Mouse (Mus musculus): ENCODE measurements around the gene Gpr68.
A peak's percentile ranks its signal among the peaks of the same experiment; 100 is the strongest.

The Gpr68 gene

GRCm38 (mm10) chr12:100868049-100868622, 39.9 kb downstream of the Gpr68 start:
- DNase-seq = no peak

- DNase-seq = no peak
Measured at GRCm38 (mm10) chr12:100867097-100867496, 40.9 kb downstream of the Gpr68 start.

DNA sequence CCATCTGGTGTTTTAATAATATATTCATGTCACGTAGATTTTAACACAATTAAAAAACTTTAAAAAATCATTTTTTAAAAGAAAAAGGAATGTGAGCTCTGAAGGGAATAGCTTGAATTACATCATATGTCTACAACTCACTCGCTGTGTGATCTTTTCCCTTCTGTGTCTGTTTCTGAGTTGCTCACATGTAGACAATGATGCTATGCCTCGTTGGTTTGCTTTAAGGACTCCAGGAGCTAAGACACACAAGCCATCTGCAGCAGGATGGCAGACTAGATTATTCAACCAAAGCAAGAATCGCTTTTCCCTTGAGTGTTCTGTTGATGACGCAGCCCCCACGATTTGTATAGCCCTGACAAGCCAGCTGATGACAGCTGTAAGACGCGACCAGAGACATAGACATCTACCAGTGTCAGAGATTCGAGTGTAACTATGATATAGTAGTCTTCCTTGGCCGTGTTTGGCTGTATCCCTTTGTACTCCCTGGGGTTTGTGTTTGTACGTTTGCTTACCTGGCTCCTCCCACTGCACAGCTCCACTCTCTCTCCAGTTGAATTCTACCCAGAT, 42.4 kb downstream of the Gpr68 start:
- no peak for DNase-seq

DNA sequence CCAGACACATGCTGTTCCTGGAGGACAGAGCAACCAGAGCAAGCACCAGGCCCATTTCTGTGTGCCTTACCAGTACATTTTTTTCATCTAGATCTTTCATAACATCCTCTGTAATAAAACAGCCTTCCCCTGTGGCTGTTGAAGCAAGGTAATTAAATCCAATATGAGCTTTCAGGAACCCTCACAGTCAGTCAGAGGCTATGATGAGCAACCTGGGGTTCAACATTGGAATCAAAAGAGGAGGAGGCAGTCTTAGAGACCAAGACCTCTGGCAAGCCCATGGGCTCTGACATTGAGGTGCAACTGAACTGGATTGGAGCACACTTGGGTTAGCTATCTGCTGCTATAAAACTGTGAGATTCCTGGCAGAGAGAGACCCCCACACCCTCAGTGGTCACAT, 42.9 kb downstream of the Gpr68 start:
- no peak for DNase-seq

GRCm38 (mm10) chr12:100862856-100863446, 45.0 kb downstream of the Gpr68 start:
- DNase-seq = peak; percentile 75 to 82

DNA sequence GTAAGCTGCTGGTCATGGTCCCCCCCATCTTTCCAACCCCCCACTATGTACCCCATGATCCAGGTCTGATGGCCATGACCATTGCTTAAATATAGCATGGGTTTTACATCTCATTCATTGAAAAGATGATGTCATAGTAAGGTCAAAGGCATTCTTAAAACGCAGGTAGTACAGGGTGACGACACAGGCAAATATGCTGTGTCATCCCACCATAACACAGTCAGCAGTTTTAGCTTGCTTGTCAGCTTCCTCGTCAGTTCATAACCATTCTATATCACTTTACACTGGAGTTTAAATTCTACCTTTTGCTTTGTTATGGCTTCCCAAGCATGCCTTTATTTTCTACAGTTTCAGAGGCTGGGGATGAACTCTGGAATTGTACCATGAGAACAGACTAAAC, 45.7 kb downstream of the Gpr68 start:
- DNase-seq = no peak

- DNase-seq = peak; percentile 68 to 71
Measured at GRCm38 (mm10) chr12:100857791-100858190, 50.2 kb downstream of the Gpr68 start.

GRCm38 (mm10) chr12:100856337-100856736, 51.7 kb downstream of the Gpr68 start:
- DNase-seq = no peak

DNA sequence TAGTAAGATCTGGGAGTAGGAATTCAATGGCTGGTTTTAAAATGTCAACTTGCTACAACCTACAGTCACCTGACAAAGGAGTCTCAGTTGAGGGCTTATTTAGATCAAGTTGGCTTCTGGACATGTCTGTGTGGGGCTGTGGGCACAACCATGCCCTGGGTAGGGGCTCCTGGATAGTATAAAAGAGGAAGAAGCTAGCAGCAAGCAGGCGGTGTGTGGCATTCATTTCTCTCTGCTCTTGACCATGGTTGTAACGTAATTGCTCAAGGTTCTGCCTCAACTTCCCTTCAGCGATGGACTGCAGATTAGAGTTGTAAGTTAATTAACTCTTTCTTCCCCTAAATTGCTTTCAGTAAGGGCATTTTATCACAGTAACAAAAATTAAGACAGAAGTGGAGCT, 55.6 kb downstream of the Gpr68 start:
- no peak for DNase-seq

DNA sequence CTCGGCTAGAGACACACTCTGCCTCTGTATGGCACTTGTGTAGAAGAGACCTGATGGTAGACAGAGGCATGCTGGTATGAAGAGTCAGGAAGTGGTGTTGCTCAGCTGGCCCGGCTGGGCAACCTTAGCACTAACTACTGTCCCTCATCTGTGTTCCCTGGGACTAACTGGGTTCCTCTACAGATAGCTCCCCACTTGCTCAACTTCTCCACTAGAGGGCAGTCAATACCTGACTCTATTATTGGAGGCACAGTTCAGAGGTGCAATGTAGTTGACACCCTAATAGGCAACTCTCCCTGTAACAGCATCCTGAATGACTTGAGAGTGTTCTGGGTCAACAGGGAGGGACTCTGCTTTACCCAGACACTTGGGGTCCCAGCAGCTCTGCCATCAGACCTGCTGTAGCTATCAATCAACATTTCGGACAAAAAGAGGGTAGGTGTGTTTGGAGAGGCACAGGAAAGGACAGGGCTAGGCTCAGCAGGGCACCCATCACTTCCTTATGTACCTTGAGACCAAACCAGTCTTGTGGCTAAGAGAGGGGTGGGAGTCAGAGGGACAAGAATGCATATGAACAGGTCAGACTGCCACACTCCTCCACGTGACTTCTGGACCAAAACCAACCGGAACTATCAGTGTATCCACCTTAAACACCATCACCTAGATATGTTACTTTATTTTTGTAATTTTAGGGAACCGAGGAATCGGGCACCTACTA, 58.4 kb downstream of the Gpr68 start:
- DNase-seq = peak; percentile 37 to 40

DNA sequence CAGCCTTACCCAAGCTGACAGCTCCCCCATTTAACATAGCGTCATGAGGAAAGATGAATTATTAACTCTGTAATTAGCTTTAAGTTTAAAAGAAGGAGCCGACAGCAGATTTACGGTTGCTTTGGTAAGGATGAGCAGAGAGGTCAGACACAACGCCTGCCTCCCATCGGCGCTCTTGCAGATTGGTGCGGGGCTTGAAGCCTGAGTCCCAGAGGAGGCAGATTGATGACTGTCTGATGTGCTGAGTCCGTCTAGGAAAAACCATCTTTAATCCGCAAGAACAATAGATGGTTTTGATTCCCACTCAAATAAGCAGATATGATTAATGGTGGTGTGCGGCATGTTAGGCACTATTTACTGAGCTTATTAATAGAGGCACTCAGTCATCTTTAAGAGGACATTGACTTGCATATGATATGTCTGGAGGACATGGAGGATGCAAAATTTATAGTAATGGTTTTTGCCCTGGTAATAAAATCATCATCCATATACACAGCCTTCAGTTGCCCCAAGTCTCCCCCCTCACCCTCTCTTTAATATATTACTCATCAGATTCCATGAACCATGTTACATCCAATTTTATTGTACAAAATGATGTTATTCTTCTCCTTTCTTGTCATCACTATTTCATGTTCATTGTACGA, 60.4 kb downstream of the Gpr68 start:
- no peak for DNase-seq

DNA sequence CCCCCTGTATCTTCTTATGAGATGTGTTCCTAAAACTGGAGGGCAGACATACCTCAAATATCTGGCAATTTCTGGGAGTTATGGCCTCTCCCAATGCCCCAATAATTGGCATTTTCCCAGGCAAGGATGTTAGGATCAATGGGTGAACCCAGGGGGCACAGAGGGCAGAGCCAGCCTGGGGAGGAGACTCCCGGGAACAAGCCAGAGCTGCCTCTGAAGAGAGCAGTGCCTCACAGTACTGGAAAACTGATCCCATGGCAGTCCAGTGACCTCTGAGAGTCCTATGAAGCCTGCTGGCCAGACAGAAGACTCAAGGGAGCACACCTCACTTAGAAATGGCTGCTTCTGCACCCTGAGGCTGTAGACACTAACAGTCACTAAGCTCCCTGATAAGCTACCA, 61.4 kb downstream of the Gpr68 start:
- DNase-seq = no peak

DNA sequence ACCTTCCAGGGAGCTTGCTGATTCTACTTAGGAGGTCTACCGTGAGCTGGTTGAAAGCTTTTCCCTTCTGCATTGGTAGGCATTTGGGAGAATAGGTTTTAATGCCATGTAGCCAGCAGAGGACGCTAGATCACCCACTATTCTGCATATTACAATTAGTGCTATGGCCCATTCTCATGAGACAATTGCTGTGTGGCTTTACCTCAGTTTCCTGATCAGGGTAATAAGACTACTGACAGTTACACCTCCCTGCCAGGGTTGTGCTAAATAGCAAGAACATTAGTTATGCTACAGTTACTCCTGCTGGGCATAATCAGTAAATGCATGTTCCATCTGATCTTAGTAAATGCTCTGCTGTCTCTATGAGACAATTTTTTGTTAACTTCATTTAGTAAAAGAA, 62.2 kb downstream of the Gpr68 start:
- no peak for DNase-seq

DNA sequence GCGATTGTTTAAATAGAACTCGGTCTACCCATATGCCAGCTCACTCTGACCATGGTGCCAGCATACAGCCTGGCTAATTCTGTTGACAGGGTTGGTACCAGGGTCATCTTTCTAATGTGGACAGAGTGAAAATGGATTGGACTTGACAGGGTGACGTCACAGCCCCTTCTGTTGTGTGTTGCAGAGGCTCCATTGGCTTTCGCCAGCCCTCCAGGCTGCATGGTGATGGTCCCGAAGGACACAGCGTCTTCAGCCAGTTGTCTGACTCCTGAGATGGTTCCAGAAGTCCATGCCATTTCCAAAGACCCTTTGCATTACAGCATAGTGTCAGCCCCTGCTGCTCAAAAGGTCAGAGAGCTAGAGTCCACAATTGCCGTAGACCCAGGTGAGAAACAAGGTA, 63.5 kb downstream of the Gpr68 start:
- DNase-seq = no peak

DNA sequence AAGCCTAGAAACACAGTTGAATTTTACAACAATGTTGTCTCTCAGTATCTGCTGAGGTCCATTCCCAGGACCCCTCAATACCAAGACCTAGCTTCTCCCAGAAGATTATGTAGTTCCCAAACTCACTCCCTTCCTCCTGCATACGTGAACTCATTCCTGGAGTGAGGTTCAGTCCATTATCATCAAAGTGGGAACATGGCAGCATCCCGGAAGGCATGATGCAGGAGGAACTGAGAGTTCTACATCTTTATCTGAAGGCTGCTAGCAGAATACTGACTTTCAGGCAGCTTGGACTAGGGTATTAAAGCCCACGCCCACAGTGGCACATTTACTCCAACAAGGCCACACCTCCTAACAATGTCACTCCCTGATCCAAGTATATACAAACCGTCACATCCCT, 64.8 kb downstream of the Gpr68 start:
- no peak for DNase-seq

- peak; percentile 62 to 80 for DNase-seq
Measured at GRCm38 (mm10) chr12:100841211-100841792, 66.7 kb downstream of the Gpr68 start.

DNA sequence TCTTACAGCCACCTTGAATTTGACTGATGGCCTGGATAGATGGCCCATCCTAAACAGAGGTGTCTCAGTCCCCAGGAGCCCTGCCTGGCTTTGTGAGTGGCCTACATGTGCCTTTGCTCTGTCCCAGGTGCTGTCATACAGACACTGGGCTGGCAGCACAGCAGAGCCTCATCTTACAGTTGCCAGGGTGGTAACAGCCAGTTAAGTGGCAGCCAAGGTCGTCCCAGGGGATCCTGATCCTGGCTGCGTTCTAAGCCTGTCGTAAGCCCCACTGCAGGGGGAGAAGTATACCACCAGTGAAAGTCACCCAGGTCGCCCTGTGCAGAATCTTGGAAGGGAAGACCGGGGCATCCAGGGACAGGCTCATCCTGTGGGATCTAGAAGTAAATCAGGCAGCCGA, 68.1 kb downstream of the Gpr68 start:
- no peak for DNase-seq

DNA sequence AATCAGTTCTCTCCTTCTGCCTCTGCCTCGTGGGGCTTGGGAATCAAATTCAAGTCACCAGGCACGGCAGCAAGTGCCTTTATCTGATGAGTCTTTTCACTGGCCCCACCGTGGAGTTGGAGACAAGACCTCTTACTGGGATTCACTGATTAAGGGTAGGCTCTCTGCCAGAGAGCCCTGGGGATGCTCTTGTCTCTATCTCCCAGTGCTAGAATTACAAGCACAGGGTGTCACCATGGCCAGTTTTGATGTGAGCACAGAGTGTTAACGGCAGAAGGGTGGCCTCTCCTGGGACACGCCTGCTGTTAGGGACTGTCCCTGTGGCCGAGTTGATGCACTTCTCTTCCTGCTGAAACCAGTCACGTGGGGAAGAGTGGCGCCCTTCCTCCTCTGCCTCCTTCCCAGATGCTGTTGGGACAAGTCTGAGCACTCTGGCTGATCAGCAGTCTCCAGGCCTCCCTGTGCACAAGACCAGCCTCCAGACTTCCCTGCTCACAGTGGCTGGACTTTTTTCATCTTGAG, 68.9 kb downstream of the Gpr68 start:
- no peak for DNase-seq

GRCm38 (mm10) chr12:100837208-100837607, 70.8 kb downstream of the Gpr68 start:
- DNase-seq = no peak

DNA sequence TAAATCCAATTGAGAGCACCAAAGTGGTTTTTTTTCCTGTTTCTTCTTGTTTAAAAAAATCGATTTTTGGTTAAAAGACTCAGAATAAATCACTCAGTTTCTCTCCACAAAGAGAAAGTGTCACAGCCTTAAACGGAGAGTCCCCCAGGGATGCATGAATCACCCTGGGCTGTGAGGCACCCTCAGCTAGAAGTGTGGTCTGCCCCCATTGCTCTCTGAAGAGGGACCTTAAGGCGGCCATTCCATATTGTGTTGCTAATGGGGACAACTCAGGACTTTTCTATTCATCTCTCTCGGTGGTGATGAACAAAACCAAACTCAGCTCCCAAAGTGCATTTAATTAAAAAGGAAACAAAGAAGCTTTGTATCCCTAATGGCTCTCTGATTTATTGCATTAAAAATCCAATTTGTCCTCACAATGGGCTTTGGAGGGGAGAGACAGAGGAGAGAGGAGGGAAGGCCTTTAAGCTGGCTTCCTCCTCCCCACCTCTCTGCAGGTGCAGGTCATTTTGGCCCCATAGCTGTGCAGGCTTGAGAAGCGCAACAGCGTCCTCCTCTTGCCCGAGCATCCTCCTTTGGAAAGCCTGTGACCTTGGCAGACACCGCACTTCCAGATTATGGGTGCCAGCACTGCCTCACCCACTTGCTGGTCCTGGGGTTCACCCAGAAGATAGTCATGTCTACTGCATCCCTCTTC, 76.2 kb downstream of the Gpr68 start:
- no peak for DNase-seq

DNA sequence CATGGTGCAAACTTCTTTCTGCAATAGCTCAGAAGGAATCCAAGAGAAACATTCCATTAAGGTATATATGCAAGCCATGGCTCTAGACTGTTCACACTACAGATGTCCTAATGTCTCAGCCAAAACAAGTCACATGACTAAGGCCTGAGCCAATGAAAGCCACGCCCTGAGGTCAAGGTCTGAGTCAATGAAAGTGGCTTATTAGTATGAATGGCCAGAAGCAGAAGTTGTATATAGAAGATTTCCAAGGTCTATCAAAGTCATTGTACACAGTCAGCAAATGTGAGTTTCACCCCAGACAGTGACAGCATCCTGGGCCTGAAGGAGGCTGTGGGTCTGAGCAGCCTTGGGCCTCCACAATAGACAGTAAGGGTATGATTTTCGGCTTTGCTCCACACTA, 77.0 kb downstream of the Gpr68 start:
- peak; percentile 15 to 41 for DNase-seq

All from kidney, adult 8-10 months (tissue).